Mouse (Mus musculus) layer of hippocampus, adult 9-10 months (tissue): ENCODE measurements at regions not wholly inside any gene's neighbourhood (a gene's known extent, or its start where the extent isn't known, plus 50 kb on each side); places are given as distances from the start of the nearest gene placed in this dataset.

Experiments
- DNase-seq: peaks from one replicate; pipeline ENCODE4 v3.0.0; 2022; ENCODE audit warnings: low spot score

- no peak for DNase-seq
Observed at GRCm38 (mm10) chr4:124241600-124241999, 323.8 kb upstream of the 4930535I16Rik start.

- no peak for DNase-seq
Observed at GRCm38 (mm10) chr4:124236476-124236875, 318.7 kb upstream of the 4930535I16Rik start.

GRCm38 (mm10) chr4:124228537-124228936 is 310.7 kb upstream of the 4930535I16Rik start:
- DNase-seq = peak; percentile 60

- no peak for DNase-seq
Observed at GRCm38 (mm10) chr4:124223646-124224500, 306.1 kb upstream of the 4930535I16Rik start.

- no peak for DNase-seq
Observed at GRCm38 (mm10) chr4:124221736-124222135, 303.9 kb upstream of the 4930535I16Rik start.

GRCm38 (mm10) chr4:124217206-124217605 is 299.4 kb upstream of the 4930535I16Rik start:
- DNase-seq = no peak

- DNase-seq = no peak
Observed at GRCm38 (mm10) chr4:124216351-124216750, 298.5 kb upstream of the 4930535I16Rik start.

GRCm38 (mm10) chr4:124215077-124215476 is 297.3 kb upstream of the 4930535I16Rik start:
- DNase-seq = no peak

- no peak for DNase-seq
Observed at GRCm38 (mm10) chr4:124210103-124210502, 292.3 kb upstream of the 4930535I16Rik start.

GRCm38 (mm10) chr4:124206480-124206879 is 288.7 kb upstream of the 4930535I16Rik start:
- DNase-seq = no peak

GRCm38 (mm10) chr4:124203736-124204135 is 285.9 kb upstream of the 4930535I16Rik start:
- DNase-seq = no peak

GRCm38 (mm10) chr4:124199884-124200844 is 282.3 kb upstream of the 4930535I16Rik start:
- DNase-seq = no peak

- DNase-seq = no peak
Observed at GRCm38 (mm10) chr4:124198832-124199231, 281.0 kb upstream of the 4930535I16Rik start.

GRCm38 (mm10) chr4:124196711-124197110 is 278.9 kb upstream of the 4930535I16Rik start:
- DNase-seq = no peak

GRCm38 (mm10) chr4:124193059-124193721 is 275.4 kb upstream of the 4930535I16Rik start:
- no peak for DNase-seq

GRCm38 (mm10) chr4:124190775-124191174 is 273.0 kb upstream of the 4930535I16Rik start:
- DNase-seq = no peak

GRCm38 (mm10) chr4:124189993-124190385 is 272.2 kb upstream of the 4930535I16Rik start:
- no peak for DNase-seq

GRCm38 (mm10) chr4:124189352-124189992 is 271.6 kb upstream of the 4930535I16Rik start:
- DNase-seq = no peak

- DNase-seq = no peak
Observed at GRCm38 (mm10) chr4:124187108-124187507, 269.3 kb upstream of the 4930535I16Rik start.

GRCm38 (mm10) chr4:124181335-124181734 is 263.5 kb upstream of the 4930535I16Rik start:
- DNase-seq = no peak

- DNase-seq = no peak
Observed at GRCm38 (mm10) chr4:124178401-124179018, 260.7 kb upstream of the 4930535I16Rik start.
